In genomic region chr4:130909167-130909874, GRCm38 (mm10) we compare ENCODE assay signal across 16 mouse cellular contexts. TPM values are rescaled to one million over a fixed set of nuclear protein-coding genes. Genes with fewer than 3 reads are reported as not detected.
A peak's percentile ranks its signal among the peaks of the same experiment; 100 is the strongest.
DNase-seq lines count a peak whose midpoint lies in the region; ATAC-seq lines count a peak whose summit lies in the region.
"Had no signal": no experiment of that assay in that cellular context is flagged by ENCODE, and none has a peak within 500 bp of the region (broad histone marks: within the 10 kb centered on the region; RNA-seq: fewer than 3 reads in every experiment).

No protein-coding gene starts in this region.

- 54% methylated on average over 17 of the region's 17 CpGs for WGBS in heart, embryonic 10.5 days

- H3K9me3 ChIP-seq in heart, embryonic 10.5 days = no peaks in the 10 kb centered on the region
- H3K9me3 ChIP-seq: forebrain, embryonic 15.5 days; intestine, embryonic 15.5 days; limb, embryonic 15.5 days; stomach, embryonic 15.5 days had no signal

- peak; percentile 67 for ATAC-seq in megakaryocyte-erythroid progenitor cell, adult 5-6 weeks (replicated peaks; ENCODE audit: low FRiP score, low TSS enrichment, poor library complexity, severe bottlenecking)
- ATAC-seq: forebrain, embryonic 15.5 days; intestine, embryonic 15.5 days had no signal

- no peaks in the 10 kb centered on the region for H3K36me3 ChIP-seq in heart, embryonic 10.5 days
- H3K36me3 ChIP-seq: forebrain, embryonic 15.5 days; intestine, embryonic 15.5 days; limb, embryonic 15.5 days; stomach, embryonic 15.5 days had no signal

- no peak for DNase-seq in heart, embryonic 10.5 days (ENCODE audit: low spot score)
- DNase-seq in heart, adult 9 months (ENCODE audit: low spot score in 2 of 2) = no peak
- DNase-seq in right cerebral cortex, adult 18-20 months = peak; percentile 81
- DNase-seq in right cerebral cortex, postnatal 4 days = no peak
- DNase-seq in layer of hippocampus, postnatal 36 days = peak; percentile 22 to 41
- DNase-seq in cerebellum, postnatal 4 days (ENCODE audit: low spot score in 2 of 2) = no peak
- no peak for DNase-seq in embryo, embryonic 11 days
- DNase-seq: B cell, adult 2 months had no signal

- peaks cover 68% of the 10 kb centered on the region for H3K4me1 ChIP-seq in heart, embryonic 10.5 days
- H3K4me1 ChIP-seq: intestine, embryonic 15.5 days; stomach, embryonic 15.5 days had no signal

- no peak overlapping the region for H3K4me3 ChIP-seq in heart, embryonic 10.5 days
- H3K4me3 ChIP-seq: forebrain, embryonic 15.5 days; intestine, embryonic 15.5 days; limb, embryonic 15.5 days; stomach, embryonic 15.5 days had no signal

- no peaks in the 10 kb centered on the region for H3K27me3 ChIP-seq in heart, embryonic 10.5 days (ENCODE audit: insufficient read depth, poor library complexity, severe bottlenecking)
- H3K27me3 ChIP-seq: forebrain, embryonic 15.5 days; intestine, embryonic 15.5 days; limb, embryonic 15.5 days; stomach, embryonic 15.5 days had no signal

- peak overlapping the region; percentile 62; the same call in 1 of the 2 replicates for H3K27ac ChIP-seq in heart, embryonic 10.5 days
- H3K27ac ChIP-seq: forebrain, embryonic 15.5 days; intestine, embryonic 15.5 days; limb, embryonic 15.5 days; stomach, embryonic 15.5 days had no signal

RNA-seq across cellular contexts. Expression of gene Laptm5, which starts 3.6 kb away (rescaled TPM):
- polyA plus RNA-seq in heart, embryonic 10.5 days (2016; fragmentation: Nextera tagmentation; extraction: Ambion mirVana) = 7.7 and 19.5 TPM in 2 replicates
- total RNA-seq in layer of hippocampus, postnatal 36 days (2021) = 10 to 100 TPM; 30.3 to 31.0 TPM
- total RNA-seq in megakaryocyte-erythroid progenitor cell, adult 5-6 weeks (2014; fragmentation: Nextera tagmentation) = 111 and 132 TPM in 2 replicates
- 33.5 and 41.8 TPM in 2 replicates for total RNA-seq in megakaryocyte-erythroid progenitor cell, adult 5-6 weeks (2017)

RNA-seq across cellular contexts. Expression of gene Matn1, which starts 34.9 kb away (rescaled TPM):
- not detected in 2 replicates for polyA plus RNA-seq in heart, embryonic 10.5 days (2016; fragmentation: Nextera tagmentation; extraction: Ambion mirVana)
- 1 to 10 TPM; 1.4 to 1.5 TPM for total RNA-seq in layer of hippocampus, postnatal 36 days (2021)
- not detected in 2 replicates for total RNA-seq in megakaryocyte-erythroid progenitor cell, adult 5-6 weeks (2014; fragmentation: Nextera tagmentation)
- total RNA-seq in megakaryocyte-erythroid progenitor cell, adult 5-6 weeks (2017) = not detected in 2 replicates
- total RNA-seq: neutrophil, adult 5-6 weeks had no signal
- polyA plus RNA-seq: forebrain, embryonic 15.5 days; heart, postnatal 0 days; midbrain, embryonic 11.5 days; stomach, embryonic 15.5 days had no signal

Comparison
In these comparisons a context has a peak if more than half of its experiments do, and no peak if none do; other contexts are left out.
1. DNase-seq: peak in right cerebral cortex, adult 18-20 months (single experiment) and layer of hippocampus, postnatal 36 days (2 of 2); none in heart, embryonic 10.5 days (single experiment), heart, adult 9 months (0 of 2), right cerebral cortex, postnatal 4 days (single experiment), cerebellum, postnatal 4 days (0 of 2) and embryo, embryonic 11 days (single experiment).